ENCODE assay signal across 8 mouse cellular contexts in genomic region chr2:27474621-27475484, GRCm38 (mm10). TPM values are rescaled to one million over a fixed set of nuclear protein-coding genes. Genes with fewer than 3 reads are reported as not detected.
A peak's percentile ranks its signal among the peaks of the same experiment; 100 is the strongest.
DNase-seq lines count a peak whose midpoint lies in the region; ATAC-seq and TF ChIP-seq lines count a peak whose summit lies in the region.

No protein-coding gene starts in this region.

- H3K9ac ChIP-seq in ES-E14 (ENCODE audit: insufficient read depth, low read depth, low read length, poor library complexity, severe bottlenecking), result peak overlapping the region; percentile 91
- peak overlapping the region; percentile 97 for H3K9ac ChIP-seq in heart, embryonic 11.5 days (ENCODE audit: low read depth, low read length)
- peak overlapping the region; percentile 93 for H3K9ac ChIP-seq in kidney, postnatal 0 days (ENCODE audit: low read depth, low read length)

- no peak for TF ChIP-seq POLR2A in small intestine, adult 2 months (IDR thresholded peaks at IDR 0.05; ENCODE audit: low read depth, low read length)

- H3K36me3 ChIP-seq in ES-E14 (ENCODE audit: control insufficient read depth, insufficient read depth, low read length, poor library complexity, severe bottlenecking), result peaks cover 16% of the 10 kb centered on the region; the same call in 1 of the 2 replicates
- peaks cover 37% of the 10 kb centered on the region for H3K36me3 ChIP-seq in embryonic facial prominence, embryonic 10.5 days (replicated peaks)
- H3K36me3 ChIP-seq in heart, embryonic 11.5 days (ENCODE audit: control insufficient read depth, insufficient read depth, low read length), result peaks cover 3% of the 10 kb centered on the region; the same call in 1 of the 2 replicates
- H3K36me3 ChIP-seq in kidney, postnatal 0 days (ENCODE audit: insufficient read depth, low read length), result no peaks in the 10 kb centered on the region
- H3K36me3 ChIP-seq in small intestine, adult 2 months (ENCODE audit: control insufficient read depth, insufficient read depth, low read length), result no peaks in the 10 kb centered on the region

- H3K4me3 ChIP-seq in ES-E14 (ENCODE audit: insufficient read depth in 1 of 2, low read depth in 1 of 2, low read length in 2 of 2, poor library complexity in 1 of 2, severe bottlenecking in 1 of 2), result peak overlapping the region; percentile 88 to 95
- peak overlapping the region; percentile 99 for H3K4me3 ChIP-seq in embryonic facial prominence, embryonic 10.5 days
- peak overlapping the region; percentile 98 for H3K4me3 ChIP-seq in heart, embryonic 11.5 days (ENCODE audit: low read depth, low read length)
- H3K4me3 ChIP-seq in kidney, postnatal 0 days (replicated peaks; ENCODE audit: low read depth, low read length), result peak overlapping the region; percentile 96
- H3K4me3 ChIP-seq in small intestine, adult 2 months (ENCODE audit: low read depth, low read length), result peak overlapping the region; percentile 97

- no peaks in the 10 kb centered on the region for H3K9me3 ChIP-seq in ES-E14 (ENCODE audit: control insufficient read depth, insufficient read depth, low read depth, low read length)
- H3K9me3 ChIP-seq in embryonic facial prominence, embryonic 10.5 days, result no peaks in the 10 kb centered on the region
- H3K9me3 ChIP-seq in heart, embryonic 11.5 days (replicated peaks; ENCODE audit: control insufficient read depth, low read length), result no peaks in the 10 kb centered on the region
- no peaks in the 10 kb centered on the region for H3K9me3 ChIP-seq in kidney, postnatal 0 days (replicated peaks; ENCODE audit: low read length)

- WGBS in embryonic facial prominence, embryonic 10.5 days, result under 1% methylated on average over 84 of the region's 84 CpGs
- under 1% methylated on average over 82 of the region's 84 CpGs for WGBS in heart, embryonic 11.5 days (ENCODE audit: insufficient replicate concordance)
- WGBS in kidney, postnatal 0 days, result under 1% methylated on average over 79 of the region's 84 CpGs
- under 1% methylated on average over 84 of the region's 84 CpGs for WGBS in small intestine, adult 2 months

- in situ Hi-C loops in ES-E14 (cut with MboI; ENCODE audit: low sequenced_read_pairs in 2 of 2, unreplicated experiment in 2 of 2), result no loop called here

- 0 out of 2 replicates have a peak, but pooled peaks have one; percentile 5 for ATAC-seq in heart, embryonic 11.5 days (replicated peaks; ENCODE audit: insufficient number of reproducible peaks, low FRiP score, low TSS enrichment)
- ATAC-seq in kidney, postnatal 0 days (replicated peaks; ENCODE audit: low FRiP score, low read depth), result peak; percentile 18

- peak overlapping the region; percentile 83 for H3K27ac ChIP-seq in ES-E14 (ENCODE audit: insufficient read depth, low read depth, low read length, poor library complexity, severe bottlenecking)
- H3K27ac ChIP-seq in embryonic facial prominence, embryonic 10.5 days (replicated peaks), result peak overlapping the region; percentile 98
- H3K27ac ChIP-seq in heart, embryonic 11.5 days (ENCODE audit: low read depth, low read length), result peak overlapping the region; percentile 97
- peak overlapping the region; percentile 98 for H3K27ac ChIP-seq in kidney, postnatal 0 days
- H3K27ac ChIP-seq in small intestine, adult 2 months (ENCODE audit: insufficient read depth, low read depth, low read length), result peak overlapping the region; percentile 67

- DNase-seq in 416B (ENCODE audit: low read depth) (peak; percentile 59), ES-E14 (ENCODE audit: low read depth, low spot score) (no peak)
- peak; percentile 69 for DNase-seq in embryonic facial prominence, embryonic 10.5 days (ENCODE audit: low spot score)
- DNase-seq in kidney, postnatal 0 days (ENCODE audit: low spot score), result peak; percentile 54
- peak; percentile 43 for DNase-seq in lung, postnatal 14 days
- DNase-seq in layer of hippocampus, adult 8-10 months (ENCODE audit: low spot score in 2 of 2), result no peak

- TF ChIP-seq CTCF in kidney, postnatal 0 days (IDR thresholded peaks at IDR 0.05; ENCODE audit: low read depth), result no peak
- TF ChIP-seq CTCF in small intestine, adult 2 months (IDR thresholded peaks at IDR 0.05; ENCODE audit: extremely low read depth, insufficient read length, insufficient replicate concordance, low read depth, low read length), result no peak

- no peaks in the 10 kb centered on the region for H3K27me3 ChIP-seq in embryonic facial prominence, embryonic 10.5 days (replicated peaks; ENCODE audit: low read depth, poor library complexity, severe bottlenecking)
- no peaks in the 10 kb centered on the region for H3K27me3 ChIP-seq in heart, embryonic 11.5 days (ENCODE audit: control insufficient read depth, insufficient read depth, low read length)
- no peaks in the 10 kb centered on the region for H3K27me3 ChIP-seq in kidney, postnatal 0 days (ENCODE audit: insufficient read depth, low read length)
- no peaks in the 10 kb centered on the region for H3K27me3 ChIP-seq in small intestine, adult 2 months (ENCODE audit: control insufficient read depth, insufficient read depth, low read length)

- H3K4me1 ChIP-seq in ES-E14 (ENCODE audit: control insufficient read depth in 2 of 2, insufficient read depth in 2 of 2, low read length in 2 of 2, poor library complexity in 1 of 2), result peaks cover 3 to 16% of the 10 kb centered on the region in 2 experiments; a peak in 2 of 4 replicates
- H3K4me1 ChIP-seq in embryonic facial prominence, embryonic 10.5 days, result peaks cover 55% of the 10 kb centered on the region
- peaks cover 46% of the 10 kb centered on the region for H3K4me1 ChIP-seq in heart, embryonic 11.5 days (ENCODE audit: control insufficient read depth, insufficient read depth, low read length)
- H3K4me1 ChIP-seq in kidney, postnatal 0 days (replicated peaks; ENCODE audit: insufficient read depth, low read length), result peaks cover 24% of the 10 kb centered on the region
- H3K4me1 ChIP-seq in small intestine, adult 2 months (ENCODE audit: control insufficient read depth, insufficient read depth, insufficient read length, low read length), result peaks cover 35% of the 10 kb centered on the region

- peak overlapping the region; percentile 93 for H3K4me2 ChIP-seq in heart, embryonic 11.5 days
- peak overlapping the region; percentile 72 for H3K4me2 ChIP-seq in kidney, postnatal 0 days (ENCODE audit: low read length)

TF ChIP-seq in ES-E14, 5 proteins besides CTCF, POLR2A, EP300 and RAD21:
- TF ChIP-seq HCFC1 (IDR thresholded peaks at IDR 0.05; ENCODE audit: borderline replicate concordance, insufficient read depth, low read length), result peak; percentile 27; the same call in 1 of the 2 replicates
- no peak for TF ChIP-seq CHD2 (IDR thresholded peaks at IDR 0.05; ENCODE audit: low read depth, low read length)

RNA-seq across cellular contexts. Expression of gene Brd3, which starts 32.6 kb away (rescaled TPM):
- total RNA-seq in ES-E14 (2012; rRNA removed), result 28.4 and 29.3 TPM in 2 replicates
- polyA plus RNA-seq in embryonic facial prominence, embryonic 10.5 days (2016; fragmentation: Nextera tagmentation; extraction: Ambion mirVana), result 189 and 195 TPM in 2 replicates
- polyA plus RNA-seq in heart, embryonic 11.5 days (2014; fragmentation: Nextera tagmentation; extraction: Ambion mirVana), result 99.5 and 116 TPM in 2 replicates
- polyA plus RNA-seq in kidney, postnatal 0 days (2015; fragmentation: Nextera tagmentation; extraction: Ambion mirVana), result 85.4 and 91.4 TPM in 2 replicates
- polyA plus RNA-seq in small intestine, adult 2 months (2012; rRNA removed), result 8.4 and 14.9 TPM in 2 replicates
- total RNA-seq in layer of hippocampus, adult 8-10 months (2022), result 10 to 100 TPM; 40.6 to 47.9 (median 46.6) TPM

RNA-seq across cellular contexts. Expression of gene Brd3os, which starts 32.7 kb away (rescaled TPM):
- 1.6 TPM in 2 replicates for total RNA-seq in ES-E14 (2012; rRNA removed)
- polyA plus RNA-seq in embryonic facial prominence, embryonic 10.5 days (2016; fragmentation: Nextera tagmentation; extraction: Ambion mirVana), result 8.8 and 8.9 TPM in 2 replicates
- 3.1 and 3.3 TPM in 2 replicates for polyA plus RNA-seq in heart, embryonic 11.5 days (2014; fragmentation: Nextera tagmentation; extraction: Ambion mirVana)
- polyA plus RNA-seq in kidney, postnatal 0 days (2015; fragmentation: Nextera tagmentation; extraction: Ambion mirVana), result 10.2 TPM in 2 replicates
- 0.81 and 1.4 TPM in 2 replicates for polyA plus RNA-seq in small intestine, adult 2 months (2012; rRNA removed)
- 10 to 100 TPM; 23.5 to 28.6 (median 27.9) TPM for total RNA-seq in layer of hippocampus, adult 8-10 months (2022)

RNA-seq across cellular contexts. Expression of gene Wdr5, which starts 40.1 kb away (rescaled TPM):
- 103 and 106 TPM in 2 replicates for total RNA-seq in ES-E14 (2012; rRNA removed)
- 81.5 and 86.2 TPM in 2 replicates for polyA plus RNA-seq in embryonic facial prominence, embryonic 10.5 days (2016; fragmentation: Nextera tagmentation; extraction: Ambion mirVana)
- polyA plus RNA-seq in heart, embryonic 11.5 days (2014; fragmentation: Nextera tagmentation; extraction: Ambion mirVana), result 37.2 and 40.1 TPM in 2 replicates
- polyA plus RNA-seq in kidney, postnatal 0 days (2015; fragmentation: Nextera tagmentation; extraction: Ambion mirVana), result 43.0 and 46.6 TPM in 2 replicates
- polyA plus RNA-seq in small intestine, adult 2 months (2012; rRNA removed), result 12.2 and 22.6 TPM in 2 replicates
- 10 to 100 TPM; 25.7 to 29.8 (median 27.9) TPM for total RNA-seq in layer of hippocampus, adult 8-10 months (2022)

RNA-seq across cellular contexts. Expression of gene Vav2, which starts 48.0 kb away (rescaled TPM):
- 17.4 and 21.1 TPM in 2 replicates for total RNA-seq in ES-E14 (2012; rRNA removed)
- polyA plus RNA-seq in embryonic facial prominence, embryonic 10.5 days (2016; fragmentation: Nextera tagmentation; extraction: Ambion mirVana), result 10.3 and 11.3 TPM in 2 replicates
- 3.4 and 4.7 TPM in 2 replicates for polyA plus RNA-seq in heart, embryonic 11.5 days (2014; fragmentation: Nextera tagmentation; extraction: Ambion mirVana)
- 4.7 and 5.6 TPM in 2 replicates for polyA plus RNA-seq in kidney, postnatal 0 days (2015; fragmentation: Nextera tagmentation; extraction: Ambion mirVana)
- polyA plus RNA-seq in small intestine, adult 2 months (2012; rRNA removed), result 21.8 and 59.5 TPM in 2 replicates
- total RNA-seq in layer of hippocampus, adult 8-10 months (2022), result 10 to 100 TPM in 3 of 4 experiments, 1 to 10 TPM in 1; 9.1 to 12.9 (median 11.8) TPM

Comparison
In these comparisons a context has a peak if more than half of its experiments do, and no peak if none do; other contexts are left out.
1. DNase-seq: peak in 416B (single experiment), embryonic facial prominence, embryonic 10.5 days (single experiment), kidney, postnatal 0 days (single experiment) and lung, postnatal 14 days (single experiment); none in ES-E14 (single experiment) and layer of hippocampus, adult 8-10 months (0 of 2).
2. Peak in every context shown above with its lines, with median percentiles within 50 percentile points of each other: H3K27ac ChIP-seq, H3K4me3 ChIP-seq and H3K9ac ChIP-seq.